Mouse (Mus musculus): ENCODE data around the gene Abca8a.
"Not testable (repeated sequence)": the region's sequence is repeated elsewhere in the genome, so short reads cannot be mapped to it uniquely, and the experiment has no call there.

The Abca8a gene

DNA sequence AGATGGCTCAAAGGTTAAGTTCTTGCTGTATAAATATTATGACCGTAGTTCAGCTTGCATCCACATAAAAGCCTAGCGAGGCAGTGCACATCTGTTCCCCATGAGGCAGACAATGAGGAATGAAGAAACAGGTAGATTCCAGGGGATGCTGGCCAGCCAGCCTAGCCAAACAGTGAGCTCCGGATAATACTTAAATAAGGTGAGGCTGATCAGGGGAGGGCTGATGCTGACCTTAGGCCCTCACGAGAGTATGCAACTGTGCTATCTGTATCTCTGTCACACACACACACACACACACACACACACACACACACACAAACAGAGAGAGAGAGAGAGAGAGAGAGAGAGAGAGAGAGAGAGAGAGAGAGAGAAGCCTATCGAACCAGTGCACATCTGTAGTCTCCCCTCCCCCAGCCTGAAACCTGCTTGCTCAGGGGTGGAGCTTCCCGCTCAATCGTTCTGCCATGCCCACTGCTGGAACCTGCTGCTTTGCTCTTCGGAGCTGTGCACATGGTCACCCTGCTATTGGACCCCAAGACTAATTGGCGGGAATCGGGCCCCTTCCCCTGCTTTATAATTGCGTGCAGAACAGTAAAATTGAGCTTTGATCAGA is 108.2 kb downstream of the Abca8a start:
- DNase-seq = not testable (repeated sequence)

DNA sequence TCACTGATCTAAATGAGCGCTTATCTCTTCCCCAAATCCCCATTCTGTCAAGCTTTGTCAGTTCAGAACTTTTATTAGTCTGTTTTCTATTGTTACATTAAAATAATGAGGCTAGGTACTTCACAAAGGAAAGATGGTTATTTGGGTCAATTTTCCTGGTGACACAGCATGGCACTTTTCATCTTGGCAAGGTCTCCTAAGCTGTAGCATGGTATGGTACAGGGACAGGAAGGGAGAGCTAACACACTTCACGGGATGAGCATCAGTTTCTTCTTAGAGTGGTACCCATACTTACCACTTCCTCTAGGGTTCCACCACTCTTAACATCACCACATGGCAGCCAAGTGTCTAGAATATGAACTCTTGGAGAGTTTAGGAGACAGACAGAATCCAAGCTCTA is 113.9 kb downstream of the Abca8a start:
- DNase-seq = no peak

Data from kidney, postnatal 25 days (tissue).